Mouse (Mus musculus): ENCODE data around the gene Il1f6. TPM values are rescaled to one million over a fixed set of nuclear protein-coding genes. Genes with fewer than 3 reads are reported as not detected.

Gene Il1f6
- polyA plus RNA-seq, 1 experiment from 2014 or later: not detected

Other genes starting within 250 kb of the Il1f6 start
- gene Hnmt, start 166.0 kb upstream of the Il1f6 start, polyA plus RNA-seq (2016; fragmentation: Nextera tagmentation; extraction: Ambion mirVana): 1.4 and 2.3 TPM in 2 replicates
- gene Tbpl2, start 118.8 kb upstream of the Il1f6 start, polyA plus RNA-seq (2016; fragmentation: Nextera tagmentation; extraction: Ambion mirVana): not detected in 2 replicates
- gene Il1f8, start 62.3 kb upstream of the Il1f6 start, polyA plus RNA-seq (2016; fragmentation: Nextera tagmentation; extraction: Ambion mirVana): not detected in 2 replicates
- not detected in 2 replicates for gene Il1f9, start 28.9 kb upstream of the Il1f6 start, polyA plus RNA-seq (2016; fragmentation: Nextera tagmentation; extraction: Ambion mirVana)
- gene Il1f5, start 61.5 kb downstream of the Il1f6 start, polyA plus RNA-seq (2016; fragmentation: Nextera tagmentation; extraction: Ambion mirVana): not detected in 2 replicates
- gene Il1f10, start 75.8 kb downstream of the Il1f6 start, polyA plus RNA-seq (2016; fragmentation: Nextera tagmentation; extraction: Ambion mirVana): not detected in 2 replicates
- gene Il1rn, start 121.4 kb downstream of the Il1f6 start, polyA plus RNA-seq (2016; fragmentation: Nextera tagmentation; extraction: Ambion mirVana): not detected in 2 replicates
- gene Psd4, start 152.2 kb downstream of the Il1f6 start, polyA plus RNA-seq (2016; fragmentation: Nextera tagmentation; extraction: Ambion mirVana): 0.46 and 1.1 TPM in 2 replicates